Comparison of ENCODE assay signal across 15 mouse cellular contexts in the genomic region with DNA sequence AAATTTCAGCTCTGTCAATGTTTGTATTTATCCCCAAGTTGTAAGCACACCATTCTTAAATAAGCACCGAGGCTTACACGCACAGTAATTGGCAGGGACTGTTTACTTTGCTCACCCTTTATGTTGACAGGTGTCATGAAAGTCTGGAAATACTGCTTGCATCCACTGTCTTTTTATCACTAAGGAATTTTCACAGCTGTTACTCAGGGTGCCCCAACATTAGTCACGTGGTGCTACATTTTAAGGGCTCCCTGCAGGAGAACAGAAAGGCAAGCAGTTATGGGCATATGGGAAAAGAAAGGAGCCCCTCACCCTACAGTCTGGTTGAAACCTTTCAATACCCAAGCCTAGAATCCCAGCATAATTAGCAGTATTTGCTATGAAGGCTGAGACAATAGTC.
"Had no signal": no experiment of that assay in that cellular context is flagged by ENCODE, and none has a peak within 500 bp of the region (broad histone marks: within the 10 kb centered on the region; RNA-seq: fewer than 3 reads in every experiment).

No protein-coding gene starts in this region.

- H3K36me3 ChIP-seq: midbrain, embryonic 10.5 days; midbrain, embryonic 12.5 days; neural tube, embryonic 12.5 days; stomach, embryonic 15.5 days had no signal

- H3K4me3 ChIP-seq: midbrain, embryonic 10.5 days; midbrain, embryonic 12.5 days; neural tube, embryonic 12.5 days; stomach, embryonic 15.5 days had no signal

- H3K4me1 ChIP-seq: midbrain, embryonic 10.5 days; midbrain, embryonic 12.5 days; neural tube, embryonic 12.5 days had no signal

- H3K27ac ChIP-seq: midbrain, embryonic 10.5 days; midbrain, embryonic 12.5 days; neural tube, embryonic 12.5 days; stomach, embryonic 15.5 days; stomach, postnatal 0 days had no signal

- H3K27me3 ChIP-seq: neural tube, embryonic 12.5 days; stomach, embryonic 15.5 days had no signal

- H3K4me2 ChIP-seq: lung, embryonic 14.5 days; midbrain, embryonic 12.5 days; neural tube, embryonic 12.5 days; stomach, embryonic 15.5 days had no signal

- ATAC-seq: midbrain, embryonic 16.5 days had no signal

- DNase-seq: lung, adult 18-20 months; lung, embryonic 14.5 days; lung, postnatal 10 days; lung, postnatal 4 days; midbrain, embryonic 14.5 days; right cerebral cortex, postnatal 14 days; thymus, adult 2 months; thymus, postnatal 25 days; thymus, postnatal 4 days had no signal

- H3K9ac ChIP-seq: lung, embryonic 14.5 days; midbrain, embryonic 12.5 days; neural tube, embryonic 12.5 days; stomach, embryonic 15.5 days had no signal

- H3K9me3 ChIP-seq: midbrain, embryonic 10.5 days; midbrain, embryonic 12.5 days; neural tube, embryonic 12.5 days; stomach, embryonic 15.5 days had no signal
